Mouse (Mus musculus) spleen, adult 2 months (tissue): ENCODE measurements at regions not wholly inside any gene's neighbourhood (a gene's known extent, or its start where the extent isn't known, plus 50 kb on each side); places are given as distances from the start of the nearest gene placed in this dataset.

Experiments
- CTCF ChIP-seq: fragments of 200-500 bp; IDR thresholded peaks from 2 replicates; pipeline ENCODE4 v1.5.1; 2011; ENCODE audit warnings: mild to moderate bottlenecking, inconsistent platforms; ENCODE audit not compliant: insufficient read depth, insufficient read length, insufficient replicate concordance; ENCODE audit errors: extremely low read depth
- POLR2A ChIP-seq: fragments of 200-500 bp; IDR thresholded peaks from 2 replicates; pipeline ENCODE4 v1.6.1; 2011; ENCODE audit warnings: low read depth, low read length, inconsistent platforms

- TF ChIP-seq CTCF (no peak), POLR2A (no peak)
Measured at GRCm38 (mm10) chr2:128468323-128468722, 122.7 kb upstream of the Spdye4c start.
